Mouse (Mus musculus): ENCODE data around the gene Tnpo2. TPM values are rescaled to one million over a fixed set of nuclear protein-coding genes. Genes with fewer than 3 reads are reported as not detected.
A peak's percentile ranks its signal among the peaks of the same experiment; 100 is the strongest.
"Not testable (repeated sequence)": the region's sequence is repeated elsewhere in the genome, so short reads cannot be mapped to it uniquely, and the experiment has no call there.

Tnpo2 gene
- total RNA-seq, 2 experiments from 2014 or later, result 28.0 to 28.7 TPM

DNA sequence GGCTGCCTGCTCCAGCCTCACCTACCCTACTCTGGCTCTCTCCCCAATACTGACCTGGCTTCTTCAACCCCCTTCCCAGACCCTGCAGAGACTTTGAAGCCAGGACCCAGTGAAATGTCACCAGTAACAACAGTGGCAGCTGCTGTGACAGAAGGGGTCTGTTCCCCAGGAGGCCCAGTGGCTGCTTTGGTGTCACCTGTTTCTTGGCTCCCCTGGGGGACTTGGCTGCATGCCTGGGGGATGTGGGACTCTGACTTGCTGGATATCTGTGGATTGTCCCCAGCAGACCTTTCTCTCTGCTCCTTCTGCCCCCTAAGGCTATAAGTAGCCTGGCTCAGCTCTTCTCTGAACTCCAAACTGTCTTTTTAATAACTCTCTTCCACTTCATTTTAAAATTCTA lies 31.3 kb downstream of the Tnpo2 start, which contains the start of gene Gm5741:
Gm5741 (minus strand) TSS at position 1 of the 400 bp plus-strand sequence.
- no peak for DNase-seq (ENCODE audit: low spot score)
- intact Hi-C loops (cut with DNase I), result no loop called here

DNA sequence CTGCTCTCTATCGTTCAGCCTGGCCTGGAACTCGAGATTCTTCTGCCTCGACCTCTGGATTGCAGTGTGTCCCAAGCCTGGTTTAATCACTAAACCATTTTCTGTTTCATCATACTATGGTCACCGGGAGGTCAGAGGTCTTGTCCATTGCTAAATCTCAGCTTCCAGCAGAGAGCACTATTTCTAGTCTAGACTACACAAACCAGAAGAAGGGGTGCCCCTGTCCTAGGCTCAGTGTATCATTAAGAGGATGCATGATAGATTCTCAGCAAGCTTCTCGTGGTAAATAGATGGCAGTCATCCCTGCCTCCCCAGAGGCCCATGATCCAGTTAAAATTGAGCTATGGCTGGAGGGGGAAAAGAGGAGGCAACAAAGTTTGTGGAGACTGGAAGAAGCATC lies 34.3 kb downstream of the Tnpo2 start:
- intact Hi-C loops (cut with DNase I), result loop anchor here (10.0 kb wide), 3 partner anchors 224 to 484 kb away; partner anchors contain the start of genes Dnaja2, Orc6 and Vps35
- DNase-seq (ENCODE audit: low spot score), result no peak

DNA sequence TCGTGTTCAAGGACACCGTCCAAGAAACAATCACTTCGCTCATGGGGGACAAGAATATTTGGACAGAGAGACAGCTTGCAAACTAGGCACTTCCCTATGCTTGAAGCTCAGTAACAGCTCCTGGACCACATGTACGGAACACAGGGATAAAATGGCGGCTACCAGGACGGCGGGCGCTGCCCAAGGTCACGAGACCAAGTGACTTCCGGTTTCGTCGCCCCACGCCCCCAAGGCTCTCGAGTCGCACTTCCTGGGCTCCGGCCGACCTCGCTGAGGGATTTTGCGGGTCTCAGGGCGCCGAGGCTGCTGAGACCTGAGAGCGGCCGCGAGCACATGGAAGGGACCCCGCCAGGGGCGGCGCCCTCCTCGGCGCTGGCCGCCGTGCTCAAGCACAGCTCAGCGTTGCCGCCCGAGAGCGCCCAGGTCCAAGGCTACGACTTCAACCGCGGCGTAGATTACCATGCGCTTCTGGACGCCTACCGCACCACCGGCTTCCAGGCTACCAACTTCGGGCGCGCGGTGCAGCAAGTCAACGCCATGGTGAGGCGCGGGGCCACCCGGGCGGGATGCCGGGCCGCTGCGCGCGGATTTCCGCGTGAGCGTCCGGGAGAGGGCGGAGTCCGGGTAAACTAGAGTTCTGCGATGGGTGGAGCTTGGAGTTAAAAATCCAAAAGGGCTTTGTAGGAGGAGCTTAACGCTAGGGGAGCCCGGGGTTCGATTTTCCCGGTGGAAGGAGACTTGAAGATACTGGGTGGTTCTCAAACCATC lies 35.0 kb downstream of the Tnpo2 start, which contains the start of gene Dhps:
Dhps (plus strand) TSS at position 244 of the 768 bp plus-strand sequence.
- intact Hi-C loops (cut with DNase I), result loop anchor here (10.0 kb wide), 3 partner anchors 223 to 483 kb away; partner anchors contain the start of genes Dnaja2, Orc6 and Vps35
- DNase-seq (ENCODE audit: low spot score), result peak; percentile 83

DNA sequence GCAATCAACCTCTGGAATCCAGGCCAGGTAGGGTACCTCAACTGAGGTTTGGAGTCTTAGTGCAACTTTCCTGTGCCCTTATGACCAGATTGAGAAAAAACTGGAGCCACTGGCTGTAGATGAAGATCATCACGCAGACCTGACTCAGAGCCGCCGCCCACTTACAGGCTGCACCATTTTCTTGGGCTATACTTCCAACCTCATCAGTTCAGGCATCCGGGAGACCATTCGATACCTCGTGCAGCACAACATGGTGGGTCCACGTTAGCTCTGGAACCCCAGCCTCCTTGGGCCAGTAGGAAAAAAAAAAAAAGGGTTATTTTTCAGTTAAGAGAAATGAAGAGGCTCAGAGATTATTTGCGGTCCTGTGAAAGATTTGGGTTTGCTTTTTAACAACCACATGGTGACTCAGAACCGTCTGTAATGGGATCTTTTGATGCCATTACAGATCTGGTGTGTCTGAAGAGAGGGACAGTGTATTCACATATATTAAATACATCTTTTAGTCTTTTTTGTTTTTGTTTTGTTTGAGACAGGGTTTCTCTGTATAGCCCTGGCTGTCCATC lies 35.7 kb downstream of the Tnpo2 start:
- DNase-seq (ENCODE audit: low spot score), result no peak
- intact Hi-C loops (cut with DNase I), result loop anchor here (10.0 kb wide), 3 partner anchors 222 to 482 kb away; partner anchors contain the start of genes Dnaja2, Orc6 and Vps35

DNA sequence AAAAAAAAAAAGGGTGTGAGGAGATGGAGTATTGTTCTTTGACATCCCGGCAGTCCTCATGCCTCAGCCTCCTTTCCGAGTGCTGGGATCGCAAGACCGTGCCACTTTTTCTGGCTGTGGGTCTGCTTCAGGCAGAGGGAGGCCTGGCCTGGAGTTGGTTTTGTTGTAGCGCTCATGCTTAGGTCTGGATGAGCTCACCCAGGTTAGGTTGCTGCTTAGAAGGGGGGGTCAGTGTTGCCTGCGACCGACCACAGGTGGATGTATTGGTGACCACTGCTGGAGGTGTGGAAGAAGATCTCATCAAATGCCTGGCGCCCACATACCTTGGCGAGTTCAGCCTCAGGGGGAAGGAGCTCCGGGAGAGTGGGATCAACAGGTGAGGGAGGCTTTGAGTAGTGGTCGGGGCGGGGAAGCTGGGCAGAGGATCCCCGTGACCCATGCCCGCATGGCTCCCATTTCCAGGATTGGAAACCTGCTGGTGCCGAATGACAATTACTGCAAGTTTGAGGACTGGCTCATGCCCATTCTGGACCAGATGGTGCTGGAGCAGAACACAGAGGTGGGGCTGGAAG lies 36.4 kb downstream of the Tnpo2 start:
- DNase-seq (ENCODE audit: low spot score), result no peak
- intact Hi-C loops (cut with DNase I), result loop anchor here (10.0 kb wide), 3 partner anchors 222 to 482 kb away; partner anchors contain the start of genes Dnaja2, Orc6 and Vps35

DNA sequence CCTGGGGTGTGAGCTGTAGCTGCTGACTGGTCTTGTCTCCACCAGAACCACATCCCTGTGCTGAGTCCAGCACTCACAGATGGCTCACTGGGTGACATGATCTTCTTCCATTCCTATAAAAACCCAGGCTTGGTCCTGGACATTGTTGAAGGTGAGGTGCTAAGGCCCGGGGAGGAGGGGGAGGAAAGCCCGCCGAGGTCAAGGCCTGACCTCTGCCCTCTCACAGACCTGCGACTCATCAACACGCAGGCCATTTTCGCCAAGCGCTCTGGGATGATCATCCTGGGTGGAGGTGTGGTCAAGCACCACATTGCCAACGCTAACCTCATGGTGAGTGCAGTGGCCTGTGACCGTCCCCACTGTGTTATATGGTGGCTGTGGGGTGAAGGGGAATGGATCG lies 37.5 kb downstream of the Tnpo2 start:
- DNase-seq (ENCODE audit: low spot score), result no peak
- intact Hi-C loops (cut with DNase I), result loop anchor here (10.0 kb wide), 3 partner anchors 221 to 481 kb away; partner anchors contain the start of genes Dnaja2, Orc6 and Vps35

DNA sequence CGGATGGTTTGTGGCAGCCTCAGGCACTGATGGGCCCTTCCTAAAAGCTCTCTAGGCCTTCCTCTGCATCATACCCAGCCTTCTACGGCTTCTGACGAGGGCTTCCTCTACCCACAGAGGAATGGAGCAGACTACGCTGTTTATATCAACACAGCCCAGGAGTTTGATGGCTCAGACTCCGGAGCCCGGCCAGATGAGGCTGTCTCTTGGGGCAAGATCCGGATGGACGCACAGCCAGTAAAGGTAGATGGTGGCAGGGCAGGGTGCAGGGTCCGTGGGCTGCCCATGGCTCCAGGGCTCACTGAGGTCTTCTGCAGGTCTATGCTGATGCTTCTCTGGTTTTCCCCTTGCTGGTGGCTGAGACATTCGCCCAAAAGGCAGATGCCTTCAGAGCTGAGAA lies 37.9 kb downstream of the Tnpo2 start:
- intact Hi-C loops (cut with DNase I), result loop anchor here (10.0 kb wide), 3 partner anchors 220 to 480 kb away; partner anchors contain the start of genes Dnaja2, Orc6 and Vps35
- DNase-seq (ENCODE audit: low spot score), result no peak

DNA sequence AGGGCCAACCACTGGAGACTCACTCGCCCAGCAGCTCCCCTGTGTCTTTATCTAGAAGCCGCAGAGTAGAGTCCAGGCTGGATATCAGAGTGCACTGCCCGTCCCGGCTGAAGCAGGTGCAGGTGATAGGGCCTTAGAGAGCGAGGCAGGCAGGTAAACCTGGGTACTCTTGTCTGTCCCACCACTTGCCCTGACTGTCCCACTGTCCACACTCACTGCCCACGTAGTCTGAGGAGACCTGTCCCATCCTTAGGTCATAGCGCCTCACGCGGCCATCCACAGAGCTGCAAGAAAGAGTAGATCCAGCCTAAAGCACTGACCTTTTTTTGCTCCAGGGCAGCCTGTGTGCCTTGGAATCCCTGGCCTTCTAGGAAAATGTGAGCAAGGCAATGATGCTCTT lies 39.3 kb downstream of the Tnpo2 start:
- intact Hi-C loops (cut with DNase I), result loop anchor here (10.0 kb wide), 3 partner anchors 219 to 479 kb away; partner anchors contain the start of genes Dnaja2, Orc6 and Vps35
- DNase-seq (ENCODE audit: low spot score), result no peak

DNA sequence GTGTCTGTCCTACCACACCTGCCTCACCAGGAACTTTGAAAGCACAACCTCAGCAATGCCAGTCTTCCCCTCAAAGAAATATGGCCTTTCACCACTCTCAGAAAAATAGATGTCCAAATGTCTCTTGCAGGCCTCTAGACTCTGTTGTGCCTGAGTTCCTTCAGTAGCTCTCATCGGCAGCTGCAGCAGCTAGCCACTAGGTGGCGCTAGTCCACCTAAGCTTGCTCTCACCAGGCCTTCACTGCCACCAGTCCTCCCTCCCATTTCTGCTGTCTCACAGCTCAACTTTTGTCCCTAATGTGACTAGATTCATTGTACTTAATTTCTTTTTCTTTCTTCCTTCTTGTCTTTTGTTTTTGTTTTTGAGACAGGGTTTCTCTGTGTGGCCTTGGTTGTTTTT lies 40.3 kb downstream of the Tnpo2 start:
- intact Hi-C loops (cut with DNase I), result loop anchor here (1.0 to 10.0 kb wide), 4 partner anchors 94 to 478 kb away; partner anchors contain the start of genes Dnaja2, Orc6 and Vps35

DNA sequence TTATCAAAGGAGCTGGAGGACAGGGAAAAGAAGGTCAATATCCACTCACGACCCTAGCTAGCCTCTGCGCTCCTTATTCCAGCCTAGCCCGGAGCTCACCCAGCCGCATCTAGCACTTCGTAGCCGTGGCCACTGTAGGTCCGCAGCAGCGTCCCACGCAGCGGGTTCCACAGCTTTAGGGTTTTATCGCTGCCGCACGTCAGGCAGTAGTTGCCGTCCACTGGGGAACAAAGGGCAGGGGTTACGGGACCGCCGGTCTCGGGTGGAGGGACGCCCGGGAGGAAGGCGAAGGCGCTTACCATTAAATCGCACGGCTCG lies 43.5 kb downstream of the Tnpo2 start:
- no peak for DNase-seq (ENCODE audit: low spot score)
- intact Hi-C loops (cut with DNase I), result no loop called here

More for the DNA sequence above, 40.3 kb downstream of the Tnpo2 start:
- peak; percentile 50 for DNase-seq (ENCODE audit: low spot score)

DNA sequence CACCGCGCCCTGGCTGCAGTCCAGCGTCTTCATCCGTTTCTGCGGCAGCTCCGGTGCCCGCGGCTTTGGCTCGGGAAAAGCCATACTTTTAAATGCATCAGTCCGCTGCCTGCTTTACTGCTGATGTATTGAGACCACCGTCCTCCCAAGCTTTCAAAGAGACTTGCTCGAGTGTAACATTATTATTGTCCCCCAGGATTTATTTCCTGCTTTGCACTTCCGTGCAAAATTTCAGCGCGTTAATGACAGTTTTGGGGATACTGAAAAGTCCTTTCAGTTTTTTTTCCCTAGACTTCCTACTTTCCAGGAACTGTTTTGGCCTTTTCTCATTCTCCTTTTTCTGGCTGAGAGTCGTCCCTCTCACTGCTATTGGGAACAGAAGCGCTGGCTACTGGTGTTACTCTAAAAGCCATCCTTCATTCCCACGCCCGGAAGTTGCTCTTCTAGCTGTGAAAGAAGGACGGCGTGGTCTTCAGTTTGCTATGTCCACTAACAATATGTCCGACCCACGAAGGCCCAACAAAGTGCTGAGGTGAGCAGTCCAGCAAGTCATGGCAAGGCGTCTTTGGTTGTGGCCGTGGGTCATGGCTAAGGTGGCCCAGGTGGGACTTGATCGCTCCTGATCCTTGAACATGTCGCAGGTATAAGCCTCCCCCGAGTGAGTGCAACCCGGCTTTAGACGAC lies 44.0 kb downstream of the Tnpo2 start, which contains the start of gene Wdr83os:
Wdr83os (plus strand) TSS at position 209 of the 684 bp plus-strand sequence.
- peak; percentile 19 for DNase-seq (ENCODE audit: low spot score)
- intact Hi-C loops (cut with DNase I), result no loop called here

DNA sequence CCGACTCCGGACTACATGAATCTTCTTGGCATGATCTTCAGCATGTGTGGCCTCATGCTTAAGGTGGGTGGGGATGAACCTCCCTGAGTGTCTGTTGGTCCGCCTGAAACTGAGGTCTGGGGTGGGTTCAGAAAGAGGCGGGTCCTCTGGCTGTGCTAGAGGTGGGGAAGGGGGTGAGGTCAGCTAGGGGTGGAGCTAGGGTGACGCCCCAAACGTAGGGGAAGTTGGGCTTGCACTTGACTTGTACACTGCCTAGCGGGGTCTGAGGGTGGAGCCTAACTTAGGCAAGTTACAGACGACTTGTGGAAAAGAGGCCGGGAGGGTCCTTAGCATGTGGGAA lies 44.5 kb downstream of the Tnpo2 start, which contains the start of gene Wdr83:
Wdr83 (minus strand) TSS at position 91 of the 340 bp plus-strand sequence.
- intact Hi-C loops (cut with DNase I), result no loop called here
- peak; percentile 19 for DNase-seq (ENCODE audit: low spot score)

DNA sequence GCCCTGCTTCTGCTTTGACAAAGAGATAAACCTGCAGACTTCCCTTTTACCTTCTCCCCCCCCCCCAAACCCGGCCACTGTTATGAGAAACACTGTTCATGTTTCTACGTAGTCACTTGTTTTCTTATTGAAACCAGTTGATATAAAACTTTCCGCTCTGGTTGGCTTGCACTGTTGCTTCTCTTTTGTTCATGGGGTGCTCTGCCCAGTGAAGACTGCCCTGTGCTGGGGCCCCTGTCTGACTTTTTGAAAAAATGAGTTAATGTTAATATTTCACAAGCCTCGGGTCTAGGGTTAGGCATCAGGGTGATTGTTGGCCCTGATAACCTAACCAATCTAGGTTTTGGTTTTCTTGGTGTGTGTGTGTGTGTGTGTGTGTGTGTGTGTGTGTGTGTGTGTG lies 45.5 kb downstream of the Tnpo2 start:
- DNase-seq (ENCODE audit: low spot score); intact Hi-C loops (cut with DNase I): not testable (repeated sequence)

DNA sequence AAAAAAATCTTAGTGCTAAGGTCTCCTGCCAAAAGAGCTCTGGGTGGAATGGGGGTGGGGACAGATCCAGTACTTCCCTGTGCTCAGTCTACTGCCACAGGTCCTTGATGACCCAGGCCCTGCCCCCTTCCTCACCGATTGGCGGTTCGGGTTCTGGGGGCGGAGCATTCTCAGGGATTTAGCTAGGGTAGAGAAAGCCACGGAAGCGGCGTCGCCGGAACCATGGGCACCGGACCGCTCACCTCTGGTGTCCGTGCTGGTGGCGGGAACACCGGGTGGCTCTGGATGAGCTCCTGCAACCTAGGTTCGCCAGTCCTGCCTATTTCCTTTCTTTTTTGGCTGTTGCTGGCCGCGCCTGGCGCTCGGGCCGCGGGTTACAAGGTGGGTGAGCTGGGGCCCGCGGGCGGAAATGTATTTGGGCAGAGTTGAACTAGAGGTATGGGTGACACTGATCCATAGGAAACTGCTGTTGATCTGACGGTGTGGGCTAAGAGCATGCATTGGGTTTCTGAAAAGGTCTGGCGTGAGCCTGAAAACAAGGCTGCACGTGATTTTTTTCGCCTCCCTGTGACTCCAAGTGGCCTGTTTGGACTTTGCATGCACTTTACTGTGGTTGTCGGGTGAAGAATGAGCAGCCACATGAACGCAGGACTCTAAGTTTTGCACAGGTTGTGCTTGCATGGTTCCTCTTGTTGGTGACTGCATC lies 46.5 kb downstream of the Tnpo2 start, which contains the start of gene Man2b1:
Man2b1 (plus strand) TSS at position 163 of the 706 bp plus-strand sequence.
- DNase-seq (ENCODE audit: low spot score), result peak; percentile 87
- intact Hi-C loops (cut with DNase I), result no loop called here

DNA sequence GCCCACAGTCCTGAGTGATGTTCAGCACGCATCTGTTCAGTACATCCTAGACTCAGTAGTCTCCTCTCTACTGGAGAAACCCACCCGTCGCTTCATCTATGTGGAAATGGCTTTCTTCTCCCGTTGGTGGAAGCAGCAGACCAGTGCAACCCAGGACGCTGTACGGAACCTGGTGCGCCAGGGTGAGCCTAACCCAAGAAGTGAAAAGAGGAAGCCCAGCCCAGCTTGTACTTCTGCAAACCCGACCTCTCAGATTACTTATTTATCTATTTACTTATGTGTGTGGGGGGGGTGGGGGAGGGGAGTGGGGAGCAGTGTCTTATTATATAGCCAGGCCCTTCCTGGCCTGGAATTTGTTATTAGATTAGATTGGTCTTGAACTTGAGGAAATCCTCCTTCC lies 47.9 kb downstream of the Tnpo2 start:
- intact Hi-C loops (cut with DNase I), result no loop called here

DNA sequence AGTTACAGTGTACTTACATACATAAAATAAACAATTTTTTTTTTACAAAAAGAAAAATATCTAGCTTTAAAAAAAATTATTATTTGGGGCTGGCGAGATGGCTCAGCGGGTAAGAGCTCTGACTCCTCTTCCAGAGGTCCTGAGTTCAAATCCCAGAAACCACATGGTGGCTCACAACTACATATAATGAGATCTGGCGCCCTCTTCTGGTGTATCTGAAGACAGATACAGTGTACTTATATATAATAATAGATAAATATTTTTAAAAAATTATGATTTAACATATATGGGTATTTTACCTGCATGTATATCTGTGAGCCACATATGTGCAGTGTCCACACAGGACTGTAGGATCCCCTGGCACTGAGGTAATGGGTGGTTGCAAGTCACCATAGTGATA lies 49.5 kb downstream of the Tnpo2 start:
- intact Hi-C loops (cut with DNase I), result no loop called here
- no peak for DNase-seq (ENCODE audit: low spot score)

More for the DNA sequence above, 47.9 kb downstream of the Tnpo2 start:
- DNase-seq (ENCODE audit: low spot score), result no peak

DNA sequence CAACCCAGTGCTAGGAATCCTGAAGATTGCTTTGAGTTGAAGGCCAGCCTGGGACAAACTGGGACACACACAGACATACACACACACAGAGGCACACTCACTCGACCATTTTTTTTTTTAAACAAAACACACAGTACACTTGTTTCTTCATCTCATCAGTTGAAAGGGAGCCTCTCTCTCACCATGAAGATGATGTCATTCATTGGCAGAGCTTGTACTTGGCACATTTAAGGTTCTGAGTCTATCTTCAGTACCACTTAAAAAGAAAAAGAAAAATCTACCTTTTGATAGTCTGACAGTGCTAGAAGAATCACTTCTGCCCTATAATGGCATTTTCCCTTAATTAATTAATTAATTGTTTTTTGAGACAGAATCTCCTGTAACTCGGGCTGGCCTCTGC lies 52.1 kb downstream of the Tnpo2 start:
- DNase-seq (ENCODE audit: low spot score), result no peak
- intact Hi-C loops (cut with DNase I), result no loop called here

DNA sequence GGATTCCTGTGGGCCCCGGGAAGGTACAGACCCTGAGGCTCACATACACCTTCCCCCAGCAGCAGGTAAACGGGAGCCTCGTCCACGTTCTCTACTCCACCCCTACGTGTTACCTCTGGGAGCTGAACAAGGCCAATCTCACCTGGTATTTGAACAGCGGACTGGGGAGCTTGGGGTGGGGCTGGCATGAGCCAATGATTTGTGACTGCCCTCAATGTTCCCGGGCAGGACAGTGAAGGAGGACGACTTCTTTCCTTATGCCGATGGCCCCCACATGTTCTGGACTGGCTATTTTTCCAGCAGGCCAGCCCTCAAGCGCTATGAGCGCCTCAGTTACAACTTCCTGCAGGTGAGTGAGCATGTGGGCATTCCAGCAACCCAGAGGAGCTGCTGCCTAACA lies 54.1 kb downstream of the Tnpo2 start:
- intact Hi-C loops (cut with DNase I), result no loop called here
- DNase-seq (ENCODE audit: low spot score), result no peak

DNA sequence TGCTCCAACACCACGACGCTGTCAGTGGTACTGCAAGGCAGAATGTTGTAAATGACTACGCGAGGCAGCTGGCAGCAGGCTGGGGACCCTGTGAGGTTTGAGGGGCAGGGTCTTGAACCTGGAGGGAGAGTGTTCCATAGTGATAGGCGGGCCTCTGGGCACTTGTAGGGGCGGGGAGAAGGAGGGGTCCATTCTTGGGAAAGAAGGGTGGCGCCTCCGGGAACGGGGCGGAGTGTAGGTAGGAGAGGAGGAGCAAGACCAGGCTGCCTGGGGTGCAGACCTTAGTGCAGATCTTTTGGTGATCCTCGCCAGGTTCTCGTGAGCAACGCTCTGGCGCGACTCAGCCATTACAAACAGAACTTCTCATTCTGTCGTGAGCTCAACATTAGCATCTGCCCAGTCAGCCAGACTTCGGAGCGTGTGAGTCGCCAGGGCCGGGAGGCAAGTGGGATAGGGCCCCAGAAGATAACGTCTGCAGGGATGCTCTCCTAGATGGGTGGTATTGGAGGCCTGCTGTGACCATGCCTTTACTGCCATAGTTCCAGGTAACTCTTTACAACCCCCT lies 54.9 kb downstream of the Tnpo2 start:
- intact Hi-C loops (cut with DNase I), result no loop called here
- DNase-seq (ENCODE audit: low spot score), result no peak
